Mouse (Mus musculus) inflammation-experienced regulatory T-cells, adult 6 months (primary cell): ENCODE results near the gene Kdm6a. TPM values are rescaled to one million over a fixed set of nuclear protein-coding genes. Genes with fewer than 3 reads are reported as not detected.

ENCODE experiments used
- ATAC-seq: one replicate; pipeline ENCODE4 v1.8.0; 2017
- polyA plus RNA-seq, 3 experiments: library from polyadenylated mRNA; unstranded; fragments of 100-300 nt; shearing (Covaris generic); gene quantifications; one replicate each; pipeline ENCODE4 v1.2.1; 2017

The Kdm6a gene
- polyA plus RNA-seq = 10 to 100 TPM; 20.1 to 30.6 (median 29.7) TPM

DNA sequence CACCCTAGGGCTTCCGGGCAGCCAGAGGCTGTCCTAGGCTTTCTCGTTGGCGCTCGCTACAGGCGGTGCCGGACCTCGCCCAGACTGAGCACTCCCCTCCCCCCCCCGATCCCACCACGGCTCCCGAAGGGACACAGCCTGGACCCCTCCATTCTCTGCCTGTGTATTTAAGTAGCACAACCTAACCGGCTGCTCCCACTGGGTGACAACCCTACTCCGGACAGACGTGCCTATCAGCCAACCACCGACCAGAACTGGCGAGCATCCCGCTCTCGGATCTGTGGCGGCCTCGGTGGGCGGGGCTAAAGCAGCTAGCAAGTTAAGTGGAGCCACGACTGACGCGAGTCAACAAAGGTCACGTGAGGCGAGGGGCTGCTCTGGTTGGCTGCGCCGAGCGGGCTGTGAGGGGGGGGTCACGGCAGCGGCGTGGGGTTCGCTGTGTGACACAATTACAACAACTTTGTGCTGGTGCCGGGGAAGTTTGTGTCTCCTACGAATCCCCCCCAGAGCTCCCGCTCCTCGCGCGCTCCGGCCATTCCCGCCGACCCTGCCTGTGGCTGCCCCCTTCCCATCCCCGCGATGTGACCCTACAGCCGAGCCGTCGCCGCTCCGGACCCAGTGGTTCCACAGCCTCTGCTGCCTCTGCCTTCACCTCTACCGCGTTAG is at the start of gene Kdm6a:
TSS of gene Kdm6a (plus strand) at position 384 of the 666 bp plus-strand sequence.
- peak; percentile 88 for ATAC-seq

- no peak for ATAC-seq
Measured at GRCm38 (mm10) chrX:18145557-18145956, 16.8 kb upstream of the Kdm6a start, which contains the start of gene Dusp21. Gene Dusp21, plus strand, starts transcription at chrX:18145857.

- ATAC-seq = no peak
Measured at GRCm38 (mm10) chrX:18160734-18161442, 1.5 kb upstream of the Kdm6a start.

DNA sequence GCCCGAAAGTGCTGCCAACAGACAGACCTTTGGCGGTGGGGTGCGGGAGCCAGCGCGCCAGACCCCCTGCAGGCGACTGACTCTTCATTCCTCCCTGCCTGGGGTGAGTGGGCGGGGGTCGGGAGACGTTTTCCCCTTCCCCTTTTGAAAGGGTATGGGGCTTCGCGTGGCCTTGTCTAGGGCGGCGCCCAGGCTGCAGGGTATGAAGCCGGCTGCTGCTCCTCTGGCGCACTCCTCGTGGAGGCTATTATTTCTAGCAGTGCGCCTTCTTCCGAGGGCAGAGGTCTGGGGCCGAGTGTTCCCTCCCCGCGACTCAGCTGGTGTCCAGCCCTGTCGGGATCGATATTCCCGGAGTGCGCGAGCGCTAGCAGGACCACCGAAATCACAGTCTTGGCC is 581 bp upstream of the Kdm6a start:
- peak; percentile 12 for ATAC-seq

DNA sequence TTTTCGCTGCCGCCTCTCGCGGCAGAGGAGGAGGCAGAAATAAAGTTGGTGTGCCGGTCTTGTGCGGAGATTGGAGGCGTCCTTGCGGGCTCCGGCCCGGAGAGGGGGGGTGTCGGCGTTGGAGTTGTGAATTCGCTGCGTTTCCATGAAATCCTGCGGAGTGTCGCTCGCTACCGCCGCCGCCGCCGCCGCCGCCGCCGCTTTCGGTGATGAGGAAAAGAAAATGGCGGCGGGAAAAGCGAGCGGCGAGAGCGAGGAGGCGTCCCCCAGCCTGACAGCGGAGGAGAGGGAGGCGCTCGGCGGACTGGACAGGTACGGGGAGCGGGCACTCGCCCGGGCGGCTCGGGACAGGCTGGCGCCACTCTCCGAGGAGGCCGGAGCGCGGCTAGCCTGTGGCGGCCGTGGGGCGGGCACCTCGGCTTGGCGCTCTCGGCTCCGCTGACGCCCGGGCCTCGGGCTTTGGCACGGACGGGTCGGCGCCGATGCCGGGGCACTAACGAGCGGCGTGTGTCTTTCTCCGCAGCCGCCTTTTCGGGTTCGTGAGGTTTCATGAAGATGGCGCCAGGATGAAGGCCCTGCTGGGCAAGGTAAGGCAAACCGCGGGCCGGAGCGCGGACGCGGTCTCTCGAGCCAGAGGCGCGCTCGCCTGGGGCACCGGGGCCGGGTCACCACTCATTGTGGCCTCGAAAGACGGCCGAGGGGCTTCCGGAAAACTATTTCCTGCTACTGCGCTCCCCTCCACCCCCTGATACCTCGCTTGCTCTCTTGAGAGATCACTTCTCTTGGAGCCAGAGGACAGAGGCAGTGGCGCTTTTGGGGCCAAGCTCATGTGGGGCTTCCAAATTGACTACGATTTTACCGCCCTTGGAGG is 721 bp downstream of the Kdm6a start:
- peak; percentile 9 for ATAC-seq

DNA sequence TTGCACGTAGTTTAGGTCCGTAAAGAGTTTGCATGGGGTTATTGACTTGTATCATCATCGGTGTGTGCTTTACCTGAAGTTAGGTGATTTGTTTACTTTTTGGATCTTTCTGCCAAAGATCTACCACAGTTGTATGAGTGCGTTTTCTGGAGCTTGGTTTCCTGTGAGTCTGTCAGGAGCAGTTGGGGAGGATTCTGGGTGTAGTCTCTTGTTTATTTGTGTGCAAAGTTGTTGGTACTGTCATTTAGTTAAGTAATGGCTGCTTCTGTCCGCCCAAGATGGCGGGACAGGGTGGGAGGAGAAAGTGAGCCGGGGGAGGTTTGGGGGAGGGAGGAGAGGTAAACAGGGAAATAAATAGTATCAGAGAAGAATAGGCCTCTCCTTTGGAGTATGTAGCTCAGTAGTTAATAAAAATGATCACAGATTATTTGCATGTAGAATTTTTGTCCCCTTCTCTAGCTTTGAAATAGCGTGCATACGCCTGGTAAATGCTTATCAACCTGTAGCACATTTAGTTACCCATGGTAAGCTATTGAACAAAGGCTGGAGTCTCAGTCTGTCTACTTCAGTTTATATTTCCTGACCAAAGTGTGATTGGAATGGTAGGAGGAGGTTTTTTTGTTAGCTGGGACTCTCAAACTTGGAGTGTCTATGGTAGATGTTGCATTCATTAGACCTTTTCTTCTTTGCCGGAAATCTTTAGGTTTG is 1.7 kb downstream of the Kdm6a start:
- peak; percentile 22 for ATAC-seq

DNA sequence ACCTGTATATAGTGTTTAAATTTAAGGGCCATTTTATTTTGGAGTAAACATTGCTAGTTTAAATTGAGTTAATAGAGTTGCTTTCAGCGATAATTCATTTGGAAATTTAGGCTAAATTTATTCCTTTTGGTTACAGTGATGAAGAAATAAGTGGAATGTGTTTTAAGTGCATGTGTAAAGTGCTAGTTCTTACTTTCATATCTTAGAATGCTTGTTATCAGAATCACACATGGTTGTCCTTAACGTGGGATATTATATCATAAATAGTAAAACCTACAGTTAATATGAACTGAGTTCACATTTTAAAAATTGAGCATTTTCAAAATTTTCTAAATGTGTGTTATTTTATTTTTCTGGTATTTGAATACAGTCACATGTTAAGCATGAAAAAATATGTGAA is 2.7 kb downstream of the Kdm6a start:
- no peak for ATAC-seq

GRCm38 (mm10) chrX:18166961-18167360 is 4.6 kb downstream of the Kdm6a start:
- ATAC-seq = no peak

GRCm38 (mm10) chrX:18168940-18169339 is 6.6 kb downstream of the Kdm6a start:
- ATAC-seq = peak; percentile 30

GRCm38 (mm10) chrX:18174831-18175230 is 12.5 kb downstream of the Kdm6a start:
- ATAC-seq = no peak

DNA sequence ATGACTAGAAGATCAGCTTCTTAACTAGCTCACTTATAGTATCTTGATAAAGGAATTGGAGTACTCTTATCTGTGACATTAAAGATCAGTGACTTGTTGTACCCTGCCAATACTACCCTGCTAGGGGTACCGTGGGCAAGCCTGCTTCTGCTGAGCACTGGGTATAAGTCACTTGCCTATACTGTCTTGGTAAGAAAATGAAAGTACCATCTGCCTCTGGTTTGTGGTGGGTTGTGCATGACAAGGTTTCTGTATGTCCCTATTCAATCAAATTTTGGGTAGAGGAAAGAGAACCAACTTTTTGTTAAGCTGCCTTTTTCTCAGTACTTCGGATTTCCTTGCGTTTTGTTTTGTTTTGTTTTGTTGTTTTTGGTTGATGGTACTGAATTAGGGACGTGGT is 15.4 kb downstream of the Kdm6a start:
- peak; percentile 65 for ATAC-seq

- ATAC-seq = no peak
Measured at GRCm38 (mm10) chrX:18179492-18179891, 17.1 kb downstream of the Kdm6a start.

GRCm38 (mm10) chrX:18187203-18187602 is 24.8 kb downstream of the Kdm6a start:
- ATAC-seq = no peak

GRCm38 (mm10) chrX:18188293-18188692 is 25.9 kb downstream of the Kdm6a start:
- ATAC-seq = peak; percentile 58

GRCm38 (mm10) chrX:18239572-18239971 is 77.2 kb downstream of the Kdm6a start:
- no peak for ATAC-seq

- no peak for ATAC-seq
Measured at GRCm38 (mm10) chrX:18250621-18251020, 88.2 kb downstream of the Kdm6a start.

DNA sequence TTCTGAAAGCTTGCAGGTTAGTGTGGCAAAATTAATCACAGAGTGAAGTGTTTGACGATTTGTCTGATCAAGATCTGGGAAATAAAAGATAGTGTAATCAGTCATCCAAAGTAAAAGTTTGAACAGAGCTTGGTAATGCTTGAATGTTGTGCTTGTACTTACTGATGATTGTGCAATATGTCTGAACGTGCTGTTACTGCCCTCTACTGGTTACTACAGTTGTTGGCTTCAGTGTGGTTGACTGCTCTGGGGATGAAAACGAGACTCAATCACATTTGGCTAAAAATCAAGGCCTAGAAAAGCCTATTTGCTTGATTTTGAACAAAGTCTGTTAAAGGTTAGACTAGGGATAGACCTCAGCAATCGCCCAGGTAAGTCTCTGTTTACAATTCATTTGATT is 92.4 kb downstream of the Kdm6a start:
- ATAC-seq = peak; percentile 72

GRCm38 (mm10) chrX:18258238-18258809 is 95.9 kb downstream of the Kdm6a start:
- ATAC-seq = no peak

DNA sequence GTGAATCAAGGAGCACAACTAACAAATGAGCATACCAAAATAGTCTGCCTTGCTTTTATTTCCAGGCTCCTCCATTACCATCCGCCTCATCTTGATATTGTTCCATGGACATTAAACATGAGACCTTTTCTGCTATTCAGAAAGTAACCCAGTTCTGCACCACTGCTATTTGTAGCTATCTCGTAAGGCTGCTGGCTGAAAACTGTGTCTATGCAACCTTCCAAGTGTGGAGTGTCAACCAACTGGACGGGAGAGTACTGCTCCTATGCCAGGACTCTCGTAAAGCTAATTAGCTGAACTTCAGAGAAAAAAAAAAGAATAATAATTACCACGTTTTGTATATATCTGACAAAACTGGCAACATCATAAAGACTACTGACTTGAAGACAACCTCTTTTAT is 116.2 kb downstream of the Kdm6a start:
- no peak for ATAC-seq

DNA sequence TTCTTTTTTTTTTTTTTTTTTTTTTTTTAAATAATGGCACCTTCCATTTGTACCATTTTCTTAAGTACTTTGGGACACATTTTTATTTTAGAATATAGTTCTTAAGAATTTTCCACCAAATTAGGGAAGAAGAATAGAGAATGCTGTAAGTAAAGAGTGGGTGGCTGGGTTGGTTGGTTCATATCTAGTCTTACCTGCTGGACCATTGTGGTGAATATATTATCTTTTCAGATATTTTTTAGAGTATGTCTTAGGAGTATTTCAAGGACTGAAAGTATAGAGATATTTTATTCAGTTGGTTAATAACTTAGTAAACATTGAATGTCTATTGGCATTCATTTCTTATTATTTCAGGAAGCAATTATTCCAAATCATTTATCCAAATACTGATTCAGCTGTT is 117.8 kb downstream of the Kdm6a start:
- ATAC-seq = no peak
